Mouse (Mus musculus) embryonic facial prominence, embryonic 11.5 days (tissue): ENCODE measurements at regions not wholly inside any gene's neighbourhood (a gene's known extent, or its start where the extent isn't known, plus 50 kb on each side); places are given as distances from the start of the nearest gene placed in this dataset.

ENCODE experiments used
- ATAC-seq: fragments of 200-750 bp; cut with Nextera tagmentation; replicated peaks from 2 replicates; pipeline ENCODE4 v1.8.0; 2017; ENCODE audit warnings: low read depth; ENCODE audit not compliant: insufficient number of reproducible peaks, low FRiP score, low TSS enrichment
- DNase-seq: peaks from one replicate; pipeline ENCODE4 v3.0.0-alpha.2; 2015; ENCODE audit warnings: low spot score
- H3K27ac ChIP-seq: fragments of 300-500 bp; sonication (generic); replicated peaks from 2 replicates; pipeline ENCODE4 v1.5.1; 2014; ENCODE audit warnings: mild to moderate bottlenecking, low read depth, low read length, control low read depth
- H3K27me3 ChIP-seq: fragments of 300-500 bp; sonication (generic); 2 replicates; pipeline ENCODE4 v1.6.1; 2014; ENCODE audit warnings: mild to moderate bottlenecking, low read length, moderate library complexity, mixed read lengths; ENCODE audit not compliant: control insufficient read depth, insufficient read depth
- H3K36me3 ChIP-seq: fragments of 300-500 bp; sonication (generic); replicated peaks from 2 replicates; pipeline ENCODE4 v1.6.1; 2014; ENCODE audit warnings: low read depth, mild to moderate bottlenecking, low read length, moderate library complexity, mixed read lengths; ENCODE audit not compliant: control insufficient read depth, insufficient read depth
- H3K4me1 ChIP-seq: fragments of 300-500 bp; sonication (generic); 2 replicates; pipeline ENCODE4 v1.6.1; 2014; ENCODE audit warnings: low read length, mixed read lengths; ENCODE audit not compliant: control insufficient read depth, insufficient read depth
- H3K4me2 ChIP-seq: fragments of 300-500 bp; sonication (generic); 2 replicates; pipeline ENCODE4 v1.6.1; 2014; ENCODE audit warnings: low read depth, mild to moderate bottlenecking, control low read depth, low read length, moderate library complexity
- H3K4me3 ChIP-seq: fragments of 300-500 bp; sonication (generic); 2 replicates; pipeline ENCODE4 v1.5.1; 2014; ENCODE audit warnings: low read depth, low read length, control low read depth
- H3K9ac ChIP-seq: fragments of 300-500 bp; sonication (generic); replicated peaks from 2 replicates; pipeline ENCODE4 v1.6.1; 2014; ENCODE audit warnings: mild to moderate bottlenecking, control low read depth, low read length
- H3K9me3 ChIP-seq: fragments of 300-500 bp; sonication (generic); replicated peaks from 2 replicates; pipeline ENCODE4 v1.6.1; 2016; ENCODE audit warnings: mild to moderate bottlenecking, low read length, inconsistent platforms, mixed read lengths; ENCODE audit not compliant: control insufficient read depth
- WGBS: fragments of 180-500 bp; shearing (Covaris S2); extraction: QIAGEN DNeasy Blood & Tissue Kit; methylation state at CpG from one replicate; pipeline ENCODE4 v1.1.7; 2014; 5-methylcytosine and 5-hydroxymethylcytosine counted together

DNA sequence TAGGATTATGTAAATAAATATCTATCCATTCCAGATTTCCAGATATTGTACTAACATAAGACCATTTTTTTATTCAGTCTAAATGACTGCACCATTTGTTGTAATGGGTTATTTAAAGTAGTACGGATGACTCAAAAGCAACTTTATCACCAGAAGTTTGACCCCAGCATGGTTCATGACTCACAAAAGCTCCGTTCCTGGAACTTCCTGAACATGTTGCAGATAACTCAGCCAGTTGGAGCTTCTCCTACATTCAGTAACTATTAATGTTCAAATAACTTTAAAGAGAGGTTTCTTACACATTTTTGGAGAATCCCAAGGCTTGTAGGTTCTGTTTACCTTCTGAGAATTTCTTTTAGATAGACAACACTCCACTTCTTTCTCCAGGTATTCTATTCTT is 219.8 kb downstream of the Gm11232 start:
- Histone ChIP-seq H3K27me3 (no peaks in the 10 kb centered on the region), H3K4me2 (no peak overlapping the region), H3K9me3 (no peaks in the 10 kb centered on the region), H3K4me3 (no peak overlapping the region), H3K9ac (no peak overlapping the region), H3K4me1 (no peaks in the 10 kb centered on the region), H3K36me3 (no peaks in the 10 kb centered on the region), H3K27ac (no peak overlapping the region)
- 76% methylated on average over 2 of the region's 2 CpGs for WGBS
- no peak for ATAC-seq
- no peak for DNase-seq

DNA sequence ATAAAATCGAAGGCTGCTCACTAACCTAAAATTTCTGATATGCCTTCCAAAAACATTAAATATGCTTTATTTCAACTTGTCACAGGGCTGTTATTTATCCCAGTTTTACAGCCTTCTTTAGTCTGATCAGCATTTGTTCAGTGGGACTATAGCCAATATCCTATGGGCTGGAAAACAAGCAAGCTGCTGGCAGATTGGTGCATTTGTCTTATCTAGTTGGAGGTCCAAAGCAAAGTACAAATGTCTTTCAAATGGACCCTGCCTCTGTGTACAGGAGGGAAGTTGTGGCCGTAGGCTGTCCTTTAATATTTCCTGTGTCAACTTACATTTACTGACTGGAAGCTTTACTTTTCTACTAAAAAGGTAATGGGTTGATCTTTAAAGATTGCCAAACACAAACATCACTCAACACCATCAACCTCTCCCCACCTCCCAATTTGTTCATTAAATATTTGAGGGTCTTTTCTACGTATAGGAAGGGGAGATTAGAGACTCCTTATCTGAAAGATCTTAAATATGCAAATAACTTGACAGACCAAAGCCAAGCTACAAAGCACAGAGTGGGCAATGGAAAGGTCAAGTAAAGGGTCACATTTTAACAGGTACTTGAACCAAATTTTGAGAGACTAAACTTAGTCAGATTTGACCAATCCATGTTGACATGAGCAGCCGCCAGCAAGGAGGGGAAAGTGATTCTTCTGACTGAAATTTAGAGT is 233.4 kb downstream of the Gm11232 start:
- H3K4me2 ChIP-seq = no peak overlapping the region
- no peak overlapping the region for H3K27ac ChIP-seq
- no peak overlapping the region for H3K4me3 ChIP-seq
- no peak for ATAC-seq
- H3K9me3 ChIP-seq = no peaks in the 10 kb centered on the region
- H3K4me1 ChIP-seq = no peaks in the 10 kb centered on the region
- H3K27me3 ChIP-seq = no peaks in the 10 kb centered on the region
- WGBS = 75% methylated on average over 4 of the region's 4 CpGs
- no peak for DNase-seq
- no peaks in the 10 kb centered on the region for H3K36me3 ChIP-seq
- no peak overlapping the region for H3K9ac ChIP-seq

DNA sequence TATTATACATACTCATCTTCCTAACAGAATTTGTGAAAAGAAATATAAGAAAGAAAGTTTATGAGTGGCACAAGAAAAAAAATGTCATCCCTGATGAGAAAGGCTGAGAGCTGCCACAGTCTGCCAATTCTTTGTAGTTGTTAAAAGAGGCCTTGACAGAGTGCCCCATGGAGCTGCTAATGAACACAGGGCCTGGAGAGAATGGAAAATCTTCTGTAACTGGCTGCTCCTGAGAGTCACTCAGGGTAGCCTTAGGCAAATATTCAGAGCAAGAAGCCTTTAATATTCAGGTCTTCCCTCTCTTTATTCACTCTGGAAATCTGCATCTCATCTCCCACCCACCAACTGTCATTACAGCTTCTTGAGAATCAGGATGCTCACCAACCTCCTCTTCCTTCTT is 237.0 kb downstream of the Gm11232 start:
- H3K4me1 ChIP-seq = no peaks in the 10 kb centered on the region
- H3K4me3 ChIP-seq = no peak overlapping the region
- no peak overlapping the region for H3K4me2 ChIP-seq
- H3K9ac ChIP-seq = no peak overlapping the region
- H3K36me3 ChIP-seq = no peaks in the 10 kb centered on the region
- no peaks in the 10 kb centered on the region for H3K27me3 ChIP-seq
- ATAC-seq = no peak
- H3K9me3 ChIP-seq = no peaks in the 10 kb centered on the region
- no peak overlapping the region for H3K27ac ChIP-seq
- no peak for DNase-seq

DNA sequence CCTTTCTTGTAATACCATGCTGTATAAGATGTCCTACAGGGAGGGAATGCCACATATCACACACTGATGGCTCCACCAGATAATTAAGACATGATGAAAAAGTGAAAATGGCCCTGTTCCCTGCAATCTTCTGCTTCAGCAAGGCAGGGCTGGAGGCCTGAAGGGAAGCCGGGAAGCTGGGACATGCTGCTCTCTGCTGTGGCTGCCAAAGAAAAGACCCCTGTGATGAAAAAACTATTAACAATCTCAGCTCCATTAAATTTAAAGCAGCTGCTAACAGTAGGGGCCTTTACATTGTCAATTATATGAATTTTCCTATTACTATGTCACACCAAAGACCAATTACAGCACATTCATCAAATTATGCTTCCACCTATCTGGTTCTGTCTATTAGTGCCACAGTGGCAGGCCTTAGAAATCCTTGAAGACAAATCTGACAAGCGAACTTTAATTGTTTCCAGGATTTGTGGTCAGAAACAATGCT is 239.8 kb downstream of the Gm11232 start:
- DNase-seq = peak; percentile 55
- 35% methylated on average over 2 of the region's 2 CpGs for WGBS
- H3K36me3 ChIP-seq = no peaks in the 10 kb centered on the region
- no peaks in the 10 kb centered on the region for H3K27me3 ChIP-seq
- no peak overlapping the region for H3K9ac ChIP-seq
- H3K27ac ChIP-seq = no peak overlapping the region
- no peak overlapping the region for H3K4me2 ChIP-seq
- H3K4me3 ChIP-seq = no peak overlapping the region
- H3K4me1 ChIP-seq = no peaks in the 10 kb centered on the region
- ATAC-seq = no peak
- no peaks in the 10 kb centered on the region for H3K9me3 ChIP-seq

DNA sequence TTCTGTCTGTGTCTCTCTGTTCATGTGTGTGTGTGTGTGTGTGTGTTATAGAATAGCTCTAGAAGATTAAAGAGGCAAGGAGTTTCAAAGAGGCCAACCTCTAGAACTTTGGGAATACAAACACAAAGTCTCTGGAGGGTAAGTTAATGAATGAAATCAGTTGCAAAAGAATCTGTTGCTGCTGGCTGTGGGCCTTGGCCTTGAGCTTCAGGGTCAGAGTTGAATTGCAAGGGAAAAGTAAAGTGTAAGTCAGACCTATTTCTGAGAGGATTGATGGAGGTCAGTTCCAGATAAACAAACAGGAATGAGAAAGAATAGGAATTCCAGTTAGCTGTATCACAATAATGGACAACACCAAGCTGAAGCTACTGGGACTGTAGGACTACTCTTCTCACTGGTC is 250.9 kb downstream of the Gm11232 start:
- no peaks in the 10 kb centered on the region for H3K36me3 ChIP-seq
- ATAC-seq (no peak), DNase-seq (no peak)
- H3K4me3 ChIP-seq = no peak overlapping the region
- no peaks in the 10 kb centered on the region for H3K4me1 ChIP-seq
- H3K9ac ChIP-seq = no peak overlapping the region
- no peak overlapping the region for H3K27ac ChIP-seq
- no peaks in the 10 kb centered on the region for H3K9me3 ChIP-seq
- H3K4me2 ChIP-seq = no peak overlapping the region
- no peaks in the 10 kb centered on the region for H3K27me3 ChIP-seq

DNA sequence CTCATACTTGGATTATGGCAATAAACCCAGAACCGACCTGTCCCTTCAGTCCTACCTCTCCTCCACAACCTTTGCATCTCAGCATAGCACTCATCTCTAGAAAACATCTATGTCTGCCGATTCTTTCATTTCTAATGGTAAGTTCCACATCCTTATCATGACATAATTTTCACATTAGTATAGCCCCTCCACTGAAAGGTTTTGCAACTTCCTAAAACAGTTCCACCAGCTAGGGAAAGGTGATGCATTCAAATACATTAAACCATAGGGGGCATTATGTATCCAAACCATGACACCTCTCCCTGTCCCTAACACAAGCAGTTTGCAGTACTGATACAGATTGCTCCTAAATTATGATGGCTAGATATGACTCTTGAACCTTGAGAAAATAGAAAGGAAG is 268.0 kb downstream of the Gm11232 start:
- no peak overlapping the region for H3K27ac ChIP-seq
- ATAC-seq = no peak
- no peaks in the 10 kb centered on the region for H3K9me3 ChIP-seq
- no peak overlapping the region for H3K4me3 ChIP-seq
- no peak for DNase-seq
- 91% methylated on average over 2 of the region's 2 CpGs for WGBS
- H3K4me1 ChIP-seq = no peaks in the 10 kb centered on the region
- H3K9ac ChIP-seq = no peak overlapping the region
- no peak overlapping the region for H3K4me2 ChIP-seq
- H3K36me3 ChIP-seq = no peaks in the 10 kb centered on the region
- H3K27me3 ChIP-seq = no peaks in the 10 kb centered on the region

DNA sequence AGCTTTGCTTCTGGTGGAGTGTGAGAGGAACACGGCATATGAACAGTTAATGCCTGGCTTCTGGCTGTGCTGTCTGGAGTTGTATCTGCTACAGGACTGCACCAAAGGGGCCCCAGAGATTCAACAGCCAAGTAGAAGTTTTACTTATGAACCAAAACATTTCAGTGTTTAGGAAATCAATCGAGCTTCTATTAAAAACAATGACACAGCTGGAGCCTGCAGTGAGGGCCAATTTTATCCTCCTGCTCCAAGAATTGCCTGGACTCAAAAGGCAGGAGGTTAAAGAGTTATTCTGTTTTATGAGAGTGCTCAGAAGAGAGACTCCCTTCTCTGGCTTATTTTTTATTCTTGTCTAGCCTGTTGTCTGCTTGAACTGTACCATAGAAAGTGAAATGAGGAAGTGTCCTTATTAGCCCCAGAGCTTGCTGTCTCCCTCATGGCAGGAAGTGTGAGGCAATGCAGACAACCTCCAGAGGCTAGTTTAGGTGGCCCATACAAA is 269.1 kb downstream of the Gm11232 start:
- Histone ChIP-seq H3K4me1 (no peaks in the 10 kb centered on the region), H3K27ac (no peak overlapping the region), H3K36me3 (no peaks in the 10 kb centered on the region), H3K9ac (no peak overlapping the region), H3K4me3 (no peak overlapping the region), H3K4me2 (no peak overlapping the region), H3K9me3 (no peaks in the 10 kb centered on the region), H3K27me3 (no peaks in the 10 kb centered on the region)
- WGBS = 22% methylated on average over 2 of the region's 2 CpGs
- DNase-seq (peak; percentile 36), ATAC-seq (no peak)

DNA sequence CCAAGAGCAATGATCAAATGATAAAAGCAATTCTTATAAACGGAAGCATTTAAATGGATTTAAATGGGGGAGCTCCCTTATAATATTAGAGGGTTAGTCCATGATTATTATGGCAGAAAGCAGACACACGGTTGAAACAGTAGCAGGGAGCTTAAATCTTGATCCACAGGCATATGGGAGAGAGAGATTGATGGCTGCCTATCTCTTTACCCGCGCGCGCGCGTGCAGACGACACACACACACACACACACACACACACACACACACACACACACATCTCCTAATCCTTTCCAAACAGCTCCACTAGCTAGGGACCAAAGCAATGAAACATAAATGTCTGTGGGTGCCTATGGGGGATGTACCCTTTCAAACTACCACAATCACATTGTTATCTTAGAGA is 269.7 kb downstream of the Gm11232 start:
- ATAC-seq (no peak), DNase-seq (no peak)
- Histone ChIP-seq H3K4me2 (no peak overlapping the region), H3K36me3 (no peaks in the 10 kb centered on the region), H3K9ac (no peak overlapping the region), H3K4me1 (no peaks in the 10 kb centered on the region), H3K4me3 (no peak overlapping the region), H3K9me3 (no peaks in the 10 kb centered on the region), H3K27ac (no peak overlapping the region), H3K27me3 (no peaks in the 10 kb centered on the region)
- WGBS = 93% methylated on average over 9 of the region's 9 CpGs
